Mouse (Mus musculus) mouse embryonic stem cell (cell line): ENCODE data around the gene Gipc3.

Experiments used
- in situ Hi-C, 2 experiments: fragments of 300-500 bp; cut with MboI; formaldehyde crosslinking; loops; 1 replicate in 1 of 2; 3 replicates in 1 of 2; pipeline ENCODE4 v1.14.3; 2019 to 2020; ENCODE audit warnings: low sequenced_read_pairs in 2 of 2, low pct_unique_long_range_greater_than_20kb in 1 of 2, mixed read lengths in 1 of 2; ENCODE audit not compliant: unreplicated experiment in 1 of 2

Gene Gipc3

GRCm38 (mm10) chr10:81294442-81294841 is 48.6 kb downstream of the Gipc3 start:
- in situ Hi-C loops: no loop called here

- in situ Hi-C loops: no loop called here
Observed at GRCm38 (mm10) chr10:81293334-81294030, 49.6 kb downstream of the Gipc3 start.

- in situ Hi-C loops: no loop called here
Observed at GRCm38 (mm10) chr10:81292554-81293333, 50.3 kb downstream of the Gipc3 start, which contains the start of gene Pip5k1c. Pip5k1c (plus strand) TSS chr10:81292963.

GRCm38 (mm10) chr10:81291511-81292104 is 51.5 kb downstream of the Gipc3 start, which contains the start of gene Tjp3:
Tjp3 (minus strand) TSS chr10:81291581.
- in situ Hi-C loops: no loop called here

- in situ Hi-C loops: no loop called here
Observed at GRCm38 (mm10) chr10:81290698-81291460, 52.2 kb downstream of the Gipc3 start.

- in situ Hi-C loops: loop anchor here (5.0 to 10.0 kb wide), 2 partner anchors 52 to 55 kb away; partner anchors contain the start of gene Gipc3 (in 2 of the 2)
Observed at GRCm38 (mm10) chr10:81289811-81290210, 53.3 kb downstream of the Gipc3 start.

- in situ Hi-C loops: loop anchor here (5.0 to 10.0 kb wide), 2 partner anchors 53 to 56 kb away; partner anchors contain the start of gene Gipc3 (in 2 of the 2)
Observed at GRCm38 (mm10) chr10:81289278-81289677, 53.8 kb downstream of the Gipc3 start.

- in situ Hi-C loops: loop anchor here (5.0 to 10.0 kb wide), 2 partner anchors 54 to 56 kb away; partner anchors contain the start of gene Gipc3 (in 2 of the 2)
Observed at GRCm38 (mm10) chr10:81288601-81289000, 54.5 kb downstream of the Gipc3 start.

GRCm38 (mm10) chr10:81287513-81288157 is 55.4 kb downstream of the Gipc3 start:
- in situ Hi-C loops: loop anchor here (5.0 to 10.0 kb wide), 2 partner anchors 55 to 57 kb away; partner anchors contain the start of gene Gipc3 (in 2 of the 2)

- in situ Hi-C loops: loop anchor here (5.0 to 10.0 kb wide), 2 partner anchors 56 to 58 kb away; partner anchors contain the start of gene Gipc3 (in 2 of the 2)
Observed at GRCm38 (mm10) chr10:81286586-81286985, 56.5 kb downstream of the Gipc3 start.

GRCm38 (mm10) chr10:81285694-81286450 is 57.2 kb downstream of the Gipc3 start:
- in situ Hi-C loops: loop anchor here (5.0 to 10.0 kb wide), 2 partner anchors 56 to 59 kb away; partner anchors contain the start of gene Gipc3 (in 2 of the 2)
